Mouse (Mus musculus) hindbrain, embryonic 15.5 days (tissue): ENCODE measurements at regions not wholly inside any gene's neighbourhood (a gene's known extent, or its start where the extent isn't known, plus 50 kb on each side); places are given as distances from the start of the nearest gene placed in this dataset.

Experiments
- ATAC-seq: fragments of 200-750 bp; cut with Nextera tagmentation; 2 replicates; pipeline ENCODE4 v1.8.0; 2017; ENCODE audit warnings: low read depth, moderate number of reproducible peaks, moderate TSS enrichment; ENCODE audit not compliant: low FRiP score
- H3K27ac ChIP-seq: fragments of 300-500 bp; sonication (generic); replicated peaks from 2 replicates; pipeline ENCODE4 v1.5.1; 2015; ENCODE audit warnings: mild to moderate bottlenecking, inconsistent platforms
- H3K27me3 ChIP-seq: fragments of 300-500 bp; sonication (generic); 2 replicates; pipeline ENCODE4 v1.6.1; 2015; ENCODE audit warnings: control low read depth, inconsistent platforms
- H3K36me3 ChIP-seq: fragments of 300-500 bp; sonication (generic); 2 replicates; pipeline ENCODE4 v1.6.1; 2015; ENCODE audit warnings: control low read depth, inconsistent platforms
- H3K4me1 ChIP-seq: fragments of 300-500 bp; sonication (generic); replicated peaks from 2 replicates; pipeline ENCODE4 v1.6.1; 2015; ENCODE audit warnings: control low read depth, inconsistent platforms
- H3K4me2 ChIP-seq: fragments of 300-500 bp; sonication (generic); 2 replicates; pipeline ENCODE4 v1.6.1; 2015; ENCODE audit warnings: moderate library complexity, mild to moderate bottlenecking, inconsistent platforms
- H3K4me3 ChIP-seq: fragments of 300-500 bp; sonication (generic); 2 replicates; pipeline ENCODE4 v1.5.1; 2015; ENCODE audit warnings: mild to moderate bottlenecking, inconsistent platforms
- H3K9ac ChIP-seq: fragments of 300-500 bp; sonication (generic); 2 replicates; pipeline ENCODE4 v1.6.1; 2015; ENCODE audit warnings: inconsistent platforms
- H3K9me3 ChIP-seq: fragments of 300-500 bp; sonication (generic); 2 replicates; pipeline ENCODE4 v1.6.1; 2016; ENCODE audit warnings: control low read depth, inconsistent platforms
- WGBS: fragments of 180-500 bp; shearing (Covaris S2); methylation state at CpG from one replicate; pipeline ENCODE4 v1.1.7; 2015; 5-methylcytosine and 5-hydroxymethylcytosine counted together

DNA sequence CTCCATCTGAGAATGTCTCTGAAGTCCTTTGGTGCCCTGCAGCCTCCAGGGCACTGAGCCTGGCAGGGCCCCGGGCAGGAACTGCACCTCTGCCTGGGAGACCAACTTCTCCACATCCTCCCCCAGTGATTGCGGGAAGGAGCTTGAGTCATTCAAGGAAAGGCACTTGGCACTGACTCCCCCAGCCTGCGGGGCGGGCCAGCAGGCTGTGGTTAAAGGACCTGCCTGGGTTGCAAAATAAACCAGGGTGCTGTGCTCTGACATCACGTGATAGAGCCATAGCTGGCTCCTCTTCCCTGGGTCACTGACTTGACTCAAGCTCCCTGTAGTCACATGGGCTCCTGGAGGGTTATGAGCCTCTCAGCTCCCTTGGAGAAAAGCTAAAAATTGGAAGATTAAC lies 108.5 kb downstream of the Gm826 start:
- WGBS, result 76% methylated on average over 5 of the region's 5 CpGs

DNA sequence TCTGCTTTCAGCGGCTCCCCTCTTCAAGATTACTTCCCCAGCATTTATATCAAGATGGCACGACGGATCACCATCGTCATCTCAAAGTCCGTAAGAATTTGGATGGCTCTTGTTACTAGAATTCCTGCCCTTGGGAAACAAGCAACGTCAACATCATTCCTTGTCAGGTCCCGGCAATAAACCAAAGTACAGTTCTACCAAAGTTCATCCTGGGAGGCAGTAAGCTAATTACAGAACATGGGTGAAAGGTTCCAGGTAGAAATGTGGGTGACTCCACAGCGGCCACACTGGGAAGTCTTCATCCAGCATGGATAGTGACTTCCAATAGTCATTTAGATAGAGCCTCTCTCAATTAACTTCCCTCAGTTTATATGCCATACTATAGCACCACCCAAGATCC lies 110.6 kb downstream of the Gm826 start:
- Histone ChIP-seq H3K9ac (no peak overlapping the region), H3K4me2 (no peak overlapping the region), H3K4me3 (no peak overlapping the region), H3K27me3 (0 out of 2 replicates have a peak, but pooled peaks cover 10% of the 10 kb centered on the region), H3K9me3 (no peaks in the 10 kb centered on the region), H3K4me1 (no peaks in the 10 kb centered on the region), H3K36me3 (no peaks in the 10 kb centered on the region), H3K27ac (no peak overlapping the region)
- 95% methylated on average over 8 of the region's 8 CpGs for WGBS
- no peak for ATAC-seq

More for the DNA sequence above, 108.5 kb downstream of the Gm826 start:
- no peak overlapping the region for H3K4me3 ChIP-seq
- no peaks in the 10 kb centered on the region for H3K9me3 ChIP-seq
- no peak overlapping the region for H3K9ac ChIP-seq
- ATAC-seq, result no peak
- H3K27ac ChIP-seq, result no peak overlapping the region
- 0 out of 2 replicates have a peak, but pooled peaks cover 10% of the 10 kb centered on the region for H3K27me3 ChIP-seq
- H3K4me2 ChIP-seq, result no peak overlapping the region
- H3K4me1 ChIP-seq, result no peaks in the 10 kb centered on the region
- no peaks in the 10 kb centered on the region for H3K36me3 ChIP-seq

DNA sequence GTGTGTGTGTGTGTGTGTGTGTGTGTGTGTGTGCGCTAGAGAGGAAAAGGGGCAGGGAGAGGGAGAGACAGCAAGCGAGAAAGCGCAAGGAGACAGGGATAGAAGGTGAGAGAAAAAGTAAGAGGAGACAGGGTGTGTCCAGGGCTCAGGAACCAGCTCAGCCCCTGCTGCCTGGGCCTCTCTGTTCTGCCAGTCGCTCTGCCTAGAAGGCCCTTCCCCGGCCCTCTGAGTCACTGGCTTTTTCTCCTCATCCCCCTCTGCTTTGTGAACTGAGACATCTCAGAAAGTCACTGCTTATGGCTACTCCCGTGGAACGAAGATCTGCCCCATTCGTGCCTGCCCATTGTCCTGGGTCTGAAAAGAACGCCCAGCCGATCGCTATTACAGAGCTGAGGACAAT lies 112.2 kb downstream of the Gm826 start:
- 0 out of 2 replicates have a peak, but pooled peaks cover 10% of the 10 kb centered on the region for H3K27me3 ChIP-seq
- H3K27ac ChIP-seq, result no peak overlapping the region
- no peaks in the 10 kb centered on the region for H3K36me3 ChIP-seq
- H3K4me2 ChIP-seq, result no peak overlapping the region
- 27% methylated on average over 8 of the region's 11 CpGs for WGBS
- ATAC-seq, result no peak
- H3K4me1 ChIP-seq, result no peaks in the 10 kb centered on the region
- no peaks in the 10 kb centered on the region for H3K9me3 ChIP-seq
- no peak overlapping the region for H3K9ac ChIP-seq
- H3K4me3 ChIP-seq, result no peak overlapping the region

DNA sequence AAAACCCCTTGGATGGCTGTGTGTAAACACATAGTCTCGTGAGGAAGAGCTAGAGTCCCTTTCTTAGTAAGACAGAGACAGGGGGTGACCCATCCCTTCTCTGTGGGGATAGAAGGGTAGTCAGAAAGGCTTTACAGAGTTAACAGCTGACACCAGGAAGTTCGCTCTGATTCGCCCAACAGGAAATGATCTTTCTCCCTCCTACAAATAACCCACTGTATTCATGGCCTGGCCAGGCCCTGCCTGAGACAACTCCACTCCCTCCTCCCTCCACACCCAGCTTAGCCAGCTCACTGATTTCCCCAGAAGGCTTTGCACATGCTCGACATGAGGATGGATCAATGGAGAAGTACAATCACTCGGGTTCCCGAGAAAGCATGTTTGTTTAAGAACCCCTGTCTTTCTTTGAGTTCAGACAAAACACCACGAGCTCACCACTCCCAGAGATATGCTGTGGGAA lies 113.4 kb downstream of the Gm826 start:
- no peak for ATAC-seq
- Histone ChIP-seq H3K4me3 (no peak overlapping the region), H3K4me1 (no peaks in the 10 kb centered on the region), H3K36me3 (no peaks in the 10 kb centered on the region), H3K4me2 (no peak overlapping the region), H3K27ac (no peak overlapping the region), H3K9me3 (no peaks in the 10 kb centered on the region), H3K27me3 (0 out of 2 replicates have a peak, but pooled peaks cover 10% of the 10 kb centered on the region), H3K9ac (no peak overlapping the region)
- 18% methylated on average over 7 of the region's 7 CpGs for WGBS

DNA sequence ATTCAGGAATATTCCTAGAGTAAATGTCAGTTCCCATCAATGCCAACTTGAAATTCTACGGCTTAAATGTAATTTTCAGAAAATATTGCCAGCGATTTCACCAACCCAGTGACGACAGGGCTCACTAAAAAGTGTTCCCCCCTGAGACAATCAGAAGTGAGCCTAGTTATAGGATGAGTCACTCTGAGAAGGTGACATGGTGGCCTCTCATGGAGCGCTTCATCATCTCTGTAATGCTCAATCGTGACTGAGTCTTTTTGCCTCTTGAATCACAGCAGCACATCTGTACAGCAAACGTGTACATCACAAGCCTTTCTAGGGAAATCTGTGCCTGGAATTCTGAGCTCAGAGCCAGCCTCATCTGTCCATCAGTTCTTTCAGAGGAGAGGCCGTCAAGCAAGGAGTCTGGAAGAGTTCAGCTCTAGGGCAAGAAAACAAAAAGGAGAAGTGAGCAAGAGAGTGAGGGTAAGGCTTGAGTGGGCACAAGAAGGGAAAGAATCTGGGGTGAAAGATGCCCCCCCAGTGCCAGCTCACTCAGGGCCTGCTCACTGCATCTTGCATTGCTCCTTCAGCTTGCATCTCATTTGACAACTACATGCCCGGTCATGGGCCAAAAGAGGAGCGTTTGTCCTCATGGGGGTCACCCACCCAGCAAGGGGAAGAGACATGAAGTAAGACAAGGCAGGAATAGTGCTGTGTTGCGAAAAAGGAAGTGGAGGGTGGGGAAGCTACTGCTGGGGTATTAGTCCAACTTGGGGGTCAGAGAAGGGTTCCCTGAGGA lies 119.7 kb downstream of the Gm826 start:
- Histone ChIP-seq H3K27me3 (no peaks in the 10 kb centered on the region), H3K9ac (no peak overlapping the region), H3K9me3 (no peaks in the 10 kb centered on the region), H3K36me3 (no peaks in the 10 kb centered on the region), H3K4me3 (no peak overlapping the region), H3K4me1 (no peaks in the 10 kb centered on the region), H3K4me2 (no peak overlapping the region), H3K27ac (no peak overlapping the region)
- no peak for ATAC-seq
- WGBS, result 87% methylated on average over 10 of the region's 10 CpGs

DNA sequence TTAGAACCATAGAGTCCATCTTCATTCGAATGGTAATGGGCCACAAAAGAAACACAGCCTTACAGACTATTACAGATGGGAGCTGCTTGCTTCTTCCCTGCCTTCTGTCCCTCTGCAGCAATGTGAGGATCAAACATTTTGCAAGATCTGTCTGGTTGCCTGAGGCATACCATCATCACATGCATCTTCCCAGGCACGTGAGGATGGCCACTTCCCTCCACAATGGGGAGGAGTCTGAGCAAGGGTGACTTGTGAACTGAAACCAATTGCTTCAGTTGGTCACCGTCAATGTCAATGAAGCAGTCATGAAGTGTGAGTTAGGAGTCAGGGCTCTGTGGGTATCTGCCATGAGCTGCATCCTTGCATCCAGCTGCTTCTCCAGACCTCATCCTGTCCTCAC lies 123.5 kb downstream of the Gm826 start:
- H3K9me3 ChIP-seq, result no peaks in the 10 kb centered on the region
- H3K9ac ChIP-seq, result no peak overlapping the region
- no peaks in the 10 kb centered on the region for H3K36me3 ChIP-seq
- no peaks in the 10 kb centered on the region for H3K27me3 ChIP-seq
- no peak overlapping the region for H3K27ac ChIP-seq
- no peaks in the 10 kb centered on the region for H3K4me1 ChIP-seq
- no peak overlapping the region for H3K4me2 ChIP-seq
- no peak overlapping the region for H3K4me3 ChIP-seq
- WGBS, result 77% methylated on average over 3 of the region's 3 CpGs
- no peak for ATAC-seq

DNA sequence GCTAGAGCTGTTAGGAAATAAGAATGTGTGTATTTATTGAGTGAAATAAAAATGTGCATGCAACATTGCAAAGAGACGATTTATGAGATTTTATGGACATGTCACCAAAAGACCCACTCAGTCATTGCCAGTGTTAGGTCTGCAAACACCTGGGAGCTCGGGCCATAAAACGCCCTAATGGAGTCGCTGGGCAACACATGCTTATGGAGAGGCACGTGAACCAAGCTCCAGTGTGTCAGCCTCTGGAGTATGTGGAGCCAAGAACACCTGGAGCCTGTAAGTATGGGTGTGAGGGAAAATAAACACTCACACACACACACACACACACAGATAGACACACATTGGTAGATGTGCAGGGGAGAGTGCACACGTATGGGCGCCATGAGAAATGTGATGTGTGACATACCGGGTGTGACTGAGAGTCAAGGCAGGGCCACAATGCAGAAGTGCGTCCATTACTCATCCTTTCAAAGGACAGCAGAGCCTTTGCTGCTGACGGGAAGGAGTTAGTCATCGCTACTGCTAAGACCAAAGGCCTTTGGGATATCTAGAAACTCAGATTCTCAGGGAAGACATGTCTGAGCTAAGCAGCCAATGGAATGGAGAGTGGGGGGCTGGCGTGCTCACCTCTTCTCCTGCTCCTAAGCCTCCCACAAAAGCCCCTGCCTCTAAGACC lies 124.2 kb downstream of the Gm826 start:
- no peaks in the 10 kb centered on the region for H3K4me1 ChIP-seq
- WGBS, result 92% methylated on average over 12 of the region's 12 CpGs
- H3K36me3 ChIP-seq, result no peaks in the 10 kb centered on the region
- no peak for ATAC-seq
- H3K27ac ChIP-seq, result no peak overlapping the region
- H3K27me3 ChIP-seq, result no peaks in the 10 kb centered on the region
- H3K4me2 ChIP-seq, result no peak overlapping the region
- no peak overlapping the region for H3K9ac ChIP-seq
- H3K4me3 ChIP-seq, result no peak overlapping the region
- H3K9me3 ChIP-seq, result no peaks in the 10 kb centered on the region

DNA sequence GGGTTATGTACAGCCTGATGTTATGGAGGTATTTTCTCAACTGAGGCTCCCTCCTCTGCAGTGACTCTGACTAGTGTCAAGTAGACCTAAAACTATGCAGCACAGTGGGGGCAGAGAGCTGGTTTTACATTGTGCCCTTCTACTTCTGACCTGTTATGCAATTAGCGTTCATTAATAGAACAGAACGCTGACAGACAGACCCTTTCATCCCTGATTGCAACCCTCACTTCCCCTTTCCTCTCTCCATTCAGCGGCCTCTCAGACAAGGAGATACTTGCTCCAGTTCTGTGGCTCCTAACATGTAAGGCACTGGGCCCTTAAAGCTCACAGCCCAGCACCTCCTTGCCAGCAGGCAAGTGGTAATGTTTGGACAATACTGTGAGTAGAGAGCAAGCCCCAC lies 125.7 kb downstream of the Gm826 start:
- Histone ChIP-seq H3K4me3 (no peak overlapping the region), H3K27ac (no peak overlapping the region), H3K4me2 (no peak overlapping the region), H3K9me3 (no peaks in the 10 kb centered on the region), H3K36me3 (no peaks in the 10 kb centered on the region), H3K9ac (no peak overlapping the region), H3K27me3 (no peaks in the 10 kb centered on the region), H3K4me1 (no peaks in the 10 kb centered on the region)
- no peak for ATAC-seq
- WGBS, result 75% methylated on average over 3 of the region's 3 CpGs

DNA sequence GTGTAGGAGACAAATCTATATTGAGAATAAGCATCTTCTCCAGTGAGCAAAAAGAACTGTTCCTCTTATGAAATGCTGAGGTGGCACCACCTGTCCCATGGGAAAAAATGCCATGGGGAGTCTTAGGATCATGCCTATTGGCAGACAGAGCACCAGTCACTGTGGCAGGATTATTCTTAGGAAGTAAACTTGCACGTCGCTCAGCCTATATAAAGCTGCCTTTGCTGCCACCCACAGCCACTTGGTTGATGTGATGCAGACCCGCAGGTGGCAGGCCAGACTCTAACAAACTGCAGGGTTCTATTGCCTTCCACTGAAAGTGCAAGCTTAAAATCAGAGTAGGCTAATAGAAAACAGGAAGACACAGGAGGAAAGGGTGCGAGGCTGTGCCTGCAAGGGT lies 126.7 kb downstream of the Gm826 start:
- 82% methylated on average over 4 of the region's 4 CpGs for WGBS
- no peaks in the 10 kb centered on the region for H3K9me3 ChIP-seq
- H3K4me3 ChIP-seq, result no peak overlapping the region
- H3K4me2 ChIP-seq, result no peak overlapping the region
- no peak overlapping the region for H3K9ac ChIP-seq
- no peaks in the 10 kb centered on the region for H3K36me3 ChIP-seq
- ATAC-seq, result no peak
- H3K27me3 ChIP-seq, result no peaks in the 10 kb centered on the region
- no peak overlapping the region for H3K27ac ChIP-seq
- no peaks in the 10 kb centered on the region for H3K4me1 ChIP-seq

DNA sequence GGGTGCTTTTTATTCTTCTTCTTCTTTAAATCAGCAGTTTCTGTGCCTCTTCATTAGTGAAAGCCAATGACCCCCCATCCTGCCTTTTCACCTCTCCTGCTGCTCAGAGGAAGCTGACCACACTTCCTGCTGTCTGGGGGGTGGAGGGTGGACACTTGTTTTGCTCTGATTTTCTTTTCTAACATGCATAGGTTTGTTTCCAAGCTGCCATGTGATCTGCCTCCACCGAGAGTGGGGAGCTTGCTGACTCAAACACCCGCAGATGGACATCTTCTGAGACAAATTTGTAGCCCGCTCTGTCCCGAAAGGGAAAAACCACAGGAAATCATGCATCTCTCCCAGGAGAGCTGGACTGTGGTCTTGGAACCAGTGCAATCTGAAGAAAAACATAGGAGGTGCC lies 141.3 kb downstream of the Gm826 start:
- WGBS, result 68% methylated on average over 4 of the region's 4 CpGs
- Histone ChIP-seq H3K36me3 (no peaks in the 10 kb centered on the region), H3K4me2 (no peak overlapping the region), H3K27me3 (no peaks in the 10 kb centered on the region), H3K9me3 (no peaks in the 10 kb centered on the region), H3K27ac (no peak overlapping the region), H3K4me1 (0 out of 2 replicates have a peak, but pooled peaks cover 4% of the 10 kb centered on the region), H3K4me3 (no peak overlapping the region), H3K9ac (no peak overlapping the region)
- no peak for ATAC-seq

DNA sequence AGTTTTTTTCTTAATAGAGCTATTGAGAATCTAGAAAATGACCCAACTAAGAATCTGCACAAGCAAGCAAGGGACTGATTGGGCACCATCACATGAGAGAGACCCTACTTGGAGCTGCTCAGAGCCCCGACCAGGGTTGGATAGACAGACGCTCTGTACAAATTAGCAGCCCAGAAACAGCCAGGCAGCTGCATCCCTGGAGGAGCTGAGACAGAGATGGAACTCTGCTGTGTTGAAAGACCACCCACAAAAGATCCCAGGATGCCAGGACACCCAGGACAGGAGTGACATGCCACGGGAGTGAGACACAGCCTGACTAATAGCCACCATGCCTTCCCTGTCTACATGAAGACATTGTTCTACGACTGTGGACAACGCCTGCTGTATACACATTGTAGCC lies 147.9 kb downstream of the Gm826 start:
- Histone ChIP-seq H3K4me3 (no peak overlapping the region), H3K36me3 (no peaks in the 10 kb centered on the region), H3K27me3 (no peaks in the 10 kb centered on the region), H3K4me1 (no peaks in the 10 kb centered on the region), H3K9ac (no peak overlapping the region), H3K4me2 (no peak overlapping the region), H3K27ac (no peak overlapping the region), H3K9me3 (no peaks in the 10 kb centered on the region)
- no peak for ATAC-seq
- WGBS, result 76% methylated on average over 5 of the region's 5 CpGs

DNA sequence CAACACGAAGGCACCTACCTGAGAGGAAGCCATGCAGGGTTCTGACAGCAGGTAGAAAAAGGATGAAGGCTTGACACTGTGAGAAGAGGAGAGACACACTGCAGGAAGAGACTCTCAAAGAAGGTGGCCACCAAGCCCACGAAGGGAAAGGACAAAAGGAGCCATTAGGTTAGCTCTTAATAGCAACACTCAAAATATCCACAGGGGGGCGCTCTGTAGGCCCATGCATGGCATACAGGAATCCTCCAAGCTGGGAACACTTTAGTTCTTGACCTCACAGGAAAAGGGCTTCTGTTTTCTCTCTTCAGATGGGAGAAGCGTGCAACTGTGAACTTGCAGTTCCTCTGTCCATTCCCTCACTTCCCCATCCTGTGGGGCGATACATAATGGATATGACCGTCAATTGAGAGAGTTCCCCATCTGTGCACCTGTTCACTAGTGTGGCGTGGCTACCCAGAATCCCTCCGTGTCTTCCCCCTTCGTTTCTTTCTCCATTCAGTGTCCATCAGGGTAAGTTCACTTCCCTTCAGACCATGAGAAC lies 162.9 kb downstream of the Gm826 start:
- H3K4me1 ChIP-seq, result no peaks in the 10 kb centered on the region
- 67% methylated on average over 9 of the region's 9 CpGs for WGBS
- no peak overlapping the region for H3K27ac ChIP-seq
- no peaks in the 10 kb centered on the region for H3K27me3 ChIP-seq
- no peaks in the 10 kb centered on the region for H3K36me3 ChIP-seq
- ATAC-seq, result no peak
- H3K9ac ChIP-seq, result no peak overlapping the region
- H3K4me3 ChIP-seq, result no peak overlapping the region
- H3K4me2 ChIP-seq, result no peak overlapping the region
- no peaks in the 10 kb centered on the region for H3K9me3 ChIP-seq
